Mouse (Mus musculus) right cerebral cortex, postnatal 10 days (tissue): ENCODE results near the gene Macrod2.
"Not testable (repeated sequence)": the region's sequence is repeated elsewhere in the genome, so short reads cannot be mapped to it uniquely, and the experiment has no call there.

Experiments used
- DNase-seq, 2 experiments: peaks; one replicate each; pipeline ENCODE4 v3.0.0; 2021; ENCODE audit warnings: low spot score in 2 of 2

The Macrod2 gene

GRCm38 (mm10) chr2:140698585-140698984, 303.5 kb downstream of the Macrod2 start:
- DNase-seq, result no peak

DNA sequence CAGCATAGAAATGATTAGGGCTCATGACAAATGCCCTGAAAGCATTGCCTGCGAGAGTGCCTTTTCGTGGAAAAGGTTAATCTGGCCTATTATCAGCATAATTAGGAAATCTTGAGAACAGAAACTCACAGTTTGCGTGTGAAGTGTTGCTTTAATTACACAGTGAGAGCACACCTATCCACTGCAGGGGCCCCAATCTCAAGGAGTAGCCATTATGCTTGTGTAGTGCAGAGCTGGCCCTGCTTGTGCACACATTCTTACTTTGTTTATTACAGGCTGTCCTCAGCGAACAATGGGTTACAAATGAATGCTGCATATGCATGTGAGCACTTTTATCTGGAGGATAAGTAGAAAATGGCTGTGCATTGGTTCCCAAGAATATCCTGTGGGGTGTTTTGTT, 308.3 kb downstream of the Macrod2 start:
- no peak for DNase-seq

- no peak for DNase-seq
Observed at GRCm38 (mm10) chr2:140704146-140704545, 309.0 kb downstream of the Macrod2 start.

GRCm38 (mm10) chr2:140705278-140705677, 310.2 kb downstream of the Macrod2 start:
- DNase-seq, result no peak

DNA sequence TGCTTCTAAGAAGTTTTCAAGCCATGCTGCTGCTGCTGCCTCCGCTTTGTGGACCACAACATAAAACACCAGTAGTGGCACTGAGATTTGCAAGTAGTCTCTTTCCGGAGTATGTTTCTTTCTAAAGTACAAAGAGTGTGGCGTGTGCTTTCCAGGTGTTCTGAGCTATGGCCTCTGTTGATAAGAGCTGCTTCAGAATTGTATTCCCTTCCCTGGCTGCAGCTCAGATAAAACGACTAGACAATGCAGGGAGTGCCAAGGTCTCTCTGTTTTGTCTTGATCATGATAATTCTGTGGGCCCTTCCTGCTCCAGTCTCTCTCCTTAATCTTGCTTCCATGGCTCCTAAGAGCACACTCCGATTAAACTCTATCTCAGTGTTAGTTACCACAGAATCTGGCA, 312.4 kb downstream of the Macrod2 start:
- no peak for DNase-seq

DNA sequence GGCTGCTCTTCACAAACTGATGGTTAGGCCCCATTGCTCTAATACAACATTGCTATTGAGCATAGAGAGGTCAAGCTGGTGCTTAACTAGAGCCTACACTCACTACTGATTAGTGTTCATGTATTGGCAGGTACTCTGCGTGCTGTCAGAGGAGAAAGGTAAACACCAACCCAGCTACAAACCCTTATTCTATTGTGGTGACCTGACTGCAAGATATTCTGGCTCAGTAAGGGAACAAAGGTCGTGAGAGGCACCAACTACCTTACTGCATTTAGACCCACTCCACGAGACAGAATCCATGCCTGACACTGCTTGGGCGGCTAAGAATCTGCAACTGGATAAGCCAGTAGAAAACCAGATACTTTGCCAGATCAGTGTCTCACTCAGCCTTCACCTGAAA, 320.7 kb downstream of the Macrod2 start:
- DNase-seq, result no peak

DNA sequence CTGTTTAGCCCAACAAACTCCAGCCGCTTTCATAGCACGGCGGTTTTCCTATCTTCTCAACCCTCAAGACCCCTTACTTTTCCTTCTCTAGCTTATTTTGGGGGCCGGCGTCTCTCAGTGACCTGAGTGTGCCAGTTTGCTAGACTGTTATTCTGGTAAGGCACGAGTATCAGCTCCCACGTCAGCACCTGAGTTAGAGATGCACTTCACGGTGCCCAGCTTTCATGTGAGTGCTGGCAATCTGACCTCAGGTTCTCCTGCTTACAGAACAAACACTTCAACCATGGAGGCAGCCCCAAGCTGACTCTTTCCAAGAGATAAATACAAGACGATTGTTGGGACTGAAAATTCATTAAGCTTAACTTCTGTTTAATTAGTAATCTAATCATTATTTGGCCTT, 322.3 kb downstream of the Macrod2 start:
- no peak for DNase-seq

- DNase-seq, result no peak
Observed at GRCm38 (mm10) chr2:140732616-140733183, 337.6 kb downstream of the Macrod2 start.

- DNase-seq, result no peak
Observed at GRCm38 (mm10) chr2:140740511-140740910, 345.4 kb downstream of the Macrod2 start.

- not testable (repeated sequence) for DNase-seq
Observed at GRCm38 (mm10) chr2:140742954-140743353, 347.8 kb downstream of the Macrod2 start.

- no peak for DNase-seq
Observed at GRCm38 (mm10) chr2:140758881-140759280, 363.8 kb downstream of the Macrod2 start.

GRCm38 (mm10) chr2:140759732-140760131, 364.6 kb downstream of the Macrod2 start:
- DNase-seq, result no peak

DNA sequence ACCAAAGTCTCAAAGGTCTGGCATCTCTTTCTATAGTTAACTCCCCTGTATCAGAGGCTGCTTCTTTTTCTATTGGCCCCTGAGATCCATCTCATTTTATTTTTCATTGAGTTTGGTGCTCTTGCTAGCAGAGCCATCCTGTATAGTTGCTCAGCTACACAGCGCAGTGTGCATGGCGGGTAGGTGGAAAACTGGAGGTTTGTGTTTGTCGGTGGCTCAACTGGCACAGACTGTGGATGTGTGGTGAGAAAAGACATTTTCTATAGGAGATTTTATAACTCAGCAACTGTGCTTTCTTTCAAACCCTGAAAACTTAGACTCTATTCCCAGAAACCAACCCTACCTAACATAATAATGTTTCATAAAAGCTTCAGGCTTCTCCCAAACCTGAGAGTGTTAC, 365.0 kb downstream of the Macrod2 start:
- DNase-seq, result no peak

DNA sequence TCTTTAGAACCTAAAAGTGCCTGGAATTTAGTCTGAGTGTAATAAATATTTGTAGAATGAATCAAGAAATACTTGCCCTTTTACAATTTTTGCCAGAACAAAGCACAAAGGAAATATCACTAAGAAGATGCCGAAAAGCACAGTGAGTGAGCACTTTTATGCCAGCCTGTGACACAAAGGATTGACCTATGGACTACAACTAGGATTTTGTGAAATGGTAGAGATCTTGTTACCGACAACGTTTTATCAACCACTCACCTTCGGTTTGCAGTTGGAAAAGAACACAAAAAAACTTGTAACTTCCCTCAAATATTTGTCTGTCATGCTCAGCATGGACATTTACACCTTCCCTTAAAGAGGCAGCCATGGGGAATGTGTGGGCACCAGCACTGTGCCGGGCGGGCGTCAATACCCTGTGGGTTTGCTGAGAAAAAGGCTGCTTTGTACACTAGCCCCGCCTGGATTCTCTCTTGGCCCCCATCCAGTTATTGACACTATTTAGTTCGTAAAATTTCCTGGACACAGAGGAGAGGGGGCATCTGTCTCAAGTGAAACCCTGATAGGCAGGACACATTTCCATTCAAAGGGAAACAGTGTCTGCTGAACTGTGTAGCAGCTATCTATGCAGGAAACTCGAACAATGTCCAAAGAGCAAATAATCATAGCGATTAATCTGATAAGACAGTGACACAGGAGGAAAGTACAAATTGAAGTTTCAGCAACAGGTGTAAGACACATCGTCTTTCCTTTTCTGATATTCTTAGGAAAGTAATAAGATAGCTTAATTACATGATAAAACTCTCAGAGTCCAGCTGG, 368.2 kb downstream of the Macrod2 start:
- peak in 1 of 2 experiments; percentile 26 for DNase-seq

GRCm38 (mm10) chr2:140769473-140769872, 374.4 kb downstream of the Macrod2 start:
- DNase-seq, result no peak

- no peak for DNase-seq
Observed at GRCm38 (mm10) chr2:140772825-140773224, 377.7 kb downstream of the Macrod2 start.

DNA sequence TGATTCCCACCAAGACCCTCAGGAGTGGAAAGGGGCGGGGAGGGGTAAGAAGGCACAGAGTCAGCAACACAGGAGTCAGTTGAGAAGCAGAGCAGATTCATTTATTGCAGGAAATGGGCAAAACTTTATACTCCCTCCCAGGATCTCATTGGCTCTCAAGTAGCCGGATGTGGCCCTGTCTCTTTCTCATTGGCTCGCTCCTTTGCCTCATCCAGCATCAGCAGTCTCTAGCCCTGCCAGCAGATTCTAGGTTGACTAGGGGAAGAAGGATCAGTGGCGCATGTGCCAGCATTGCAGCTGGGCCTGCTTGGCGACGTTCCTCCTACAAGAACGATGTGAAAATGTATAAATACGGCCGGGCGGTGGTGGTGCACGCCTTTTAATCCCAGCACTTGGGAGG, 378.3 kb downstream of the Macrod2 start:
- DNase-seq, result no peak

DNA sequence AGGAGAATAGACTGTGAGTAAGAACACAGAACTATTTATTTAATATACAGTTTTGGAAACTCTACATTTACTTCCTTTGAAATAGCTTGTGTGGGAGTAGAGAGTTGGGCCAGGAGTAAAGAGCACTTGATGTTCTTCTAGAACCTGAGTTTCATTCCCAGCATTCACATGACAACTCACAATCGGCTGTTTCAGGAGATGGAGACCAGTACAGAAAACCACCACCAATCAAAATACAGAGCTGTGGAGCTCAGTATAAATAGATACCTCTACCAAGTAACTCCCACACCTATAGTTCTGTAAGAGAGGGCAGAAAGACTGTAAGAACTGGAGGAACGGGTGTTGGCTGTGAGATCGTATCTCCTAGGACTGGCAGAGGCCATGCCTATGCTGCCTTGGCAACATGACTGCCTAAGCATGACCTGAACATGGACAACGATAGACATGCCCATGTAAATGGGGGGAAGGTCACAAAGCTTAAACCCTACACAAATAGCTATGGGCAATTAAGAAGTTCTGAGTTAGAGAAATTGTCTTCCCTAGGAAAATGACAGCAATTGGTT, 379.8 kb downstream of the Macrod2 start:
- DNase-seq, result no peak

DNA sequence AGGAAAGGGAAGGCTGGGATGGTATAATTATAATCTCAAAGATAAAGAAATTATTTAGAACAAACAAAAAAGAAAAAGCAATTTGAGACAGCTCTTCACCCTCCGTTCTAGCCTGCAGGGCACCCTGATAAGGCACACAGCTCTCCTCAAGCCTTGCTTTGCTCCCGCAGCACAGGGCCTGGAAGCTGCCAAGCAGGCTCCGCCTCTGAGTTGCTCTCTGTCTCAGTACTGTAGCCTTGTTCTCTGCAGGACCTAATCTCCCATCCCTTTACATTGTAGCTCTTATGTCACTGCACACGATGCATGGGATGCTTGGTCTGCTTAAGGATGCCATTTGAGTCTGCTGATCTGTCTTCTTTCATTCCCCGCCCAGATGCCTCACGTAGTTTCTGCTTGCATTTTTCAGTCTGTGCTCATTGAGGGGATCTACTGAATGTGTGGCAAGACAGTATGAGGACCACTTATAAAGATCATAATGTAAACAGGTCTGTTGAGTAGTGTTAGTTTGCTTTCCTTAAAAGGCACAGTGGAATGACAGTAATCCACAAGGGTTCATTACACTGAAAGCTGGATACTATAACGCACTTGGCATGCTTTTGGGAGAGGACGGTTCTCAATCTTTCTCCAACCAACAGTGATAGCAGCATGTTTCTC, 380.5 kb downstream of the Macrod2 start:
- DNase-seq, result no peak

GRCm38 (mm10) chr2:140778212-140778611, 383.1 kb downstream of the Macrod2 start:
- no peak for DNase-seq

DNA sequence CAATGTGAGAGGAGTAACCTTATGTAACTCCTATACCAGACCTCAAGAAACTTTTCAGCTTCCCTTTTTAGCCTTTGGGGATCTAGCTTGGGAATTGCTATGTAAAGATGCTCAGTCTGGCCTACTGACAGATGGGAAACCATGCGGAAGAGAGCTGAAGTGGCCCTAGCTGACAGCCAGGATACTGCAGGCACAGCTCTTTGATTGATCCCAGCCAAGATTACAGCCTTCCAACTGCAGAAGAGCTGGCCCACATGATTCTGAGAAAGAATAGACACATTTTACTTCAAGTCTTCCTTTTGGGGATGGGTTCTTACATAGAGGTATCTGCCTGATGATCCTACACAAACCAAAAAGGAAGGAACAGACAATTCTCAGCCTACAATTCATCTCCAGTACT, 387.9 kb downstream of the Macrod2 start:
- DNase-seq, result peak; percentile 37 to 62

- DNase-seq, result no peak
Observed at GRCm38 (mm10) chr2:140784626-140785025, 389.5 kb downstream of the Macrod2 start.

GRCm38 (mm10) chr2:140790363-140790762, 395.3 kb downstream of the Macrod2 start:
- DNase-seq, result no peak
